Mouse (Mus musculus) heart, embryonic 16.5 days (tissue): ENCODE measurements around the gene Magi1. TPM values are rescaled to one million over a fixed set of nuclear protein-coding genes. Genes with fewer than 3 reads are reported as not detected.

Experiments
- ATAC-seq: fragments of 200-750 bp; cut with Nextera tagmentation; replicated peaks from 2 replicates; pipeline ENCODE4 v1.8.0; 2017; ENCODE audit warnings: moderate number of reproducible peaks; ENCODE audit not compliant: insufficient read depth, low FRiP score; ENCODE audit errors: extremely low read depth
- H3K27ac ChIP-seq: fragments of 300-500 bp; sonication (generic); 2 replicates; pipeline ENCODE4 v1.5.1; 2014; ENCODE audit warnings: mild to moderate bottlenecking, low read length, control low read depth, moderate library complexity
- H3K27me3 ChIP-seq: fragments of 300-500 bp; sonication (generic); 2 replicates; pipeline ENCODE4 v1.6.1; 2014; ENCODE audit warnings: low read length, mixed read lengths; ENCODE audit not compliant: control insufficient read depth, insufficient read depth
- H3K36me3 ChIP-seq: fragments of 300-500 bp; sonication (generic); 2 replicates; pipeline ENCODE4 v1.6.1; 2014; ENCODE audit not compliant: control insufficient read depth, insufficient read depth
- H3K4me1 ChIP-seq: fragments of 300-500 bp; sonication (generic); 2 replicates; pipeline ENCODE4 v1.6.1; 2014; ENCODE audit warnings: low read length, mixed read lengths; ENCODE audit not compliant: control insufficient read depth, insufficient read depth
- H3K4me2 ChIP-seq: fragments of 300-500 bp; sonication (generic); 2 replicates; pipeline ENCODE4 v1.6.1; 2014; ENCODE audit warnings: low read depth, mild to moderate bottlenecking, control low read depth, low read length
- H3K4me3 ChIP-seq: fragments of 300-500 bp; sonication (generic); 2 replicates; pipeline ENCODE4 v1.5.1; 2014; ENCODE audit warnings: mild to moderate bottlenecking, control low read depth, low read length
- H3K9ac ChIP-seq: fragments of 300-500 bp; sonication (generic); 2 replicates; pipeline ENCODE4 v1.6.1; 2014; ENCODE audit warnings: low read length, control low read depth
- H3K9me3 ChIP-seq: fragments of 300-500 bp; sonication (generic); replicated peaks from 2 replicates; pipeline ENCODE4 v1.6.1; 2016; ENCODE audit warnings: low read length; ENCODE audit not compliant: control insufficient read depth
- WGBS: fragments of 180-500 bp; shearing (Covaris S2); extraction: QIAGEN DNeasy Blood & Tissue Kit; methylation state at CpG from one replicate; pipeline ENCODE4 v1.1.7; 2014; 5-methylcytosine and 5-hydroxymethylcytosine counted together
- polyA plus RNA-seq: library from polyadenylated mRNA; unstranded; fragments of >200 nt; fragmentation: Nextera tagmentation; extraction: Ambion mirVana; gene quantifications from 2 replicates; pipeline ENCODE4 v1.2.1, GENCODE M21; 2015

Magi1 gene
- polyA plus RNA-seq, 1 experiment from 2014 or later: 6.3 TPM

DNA sequence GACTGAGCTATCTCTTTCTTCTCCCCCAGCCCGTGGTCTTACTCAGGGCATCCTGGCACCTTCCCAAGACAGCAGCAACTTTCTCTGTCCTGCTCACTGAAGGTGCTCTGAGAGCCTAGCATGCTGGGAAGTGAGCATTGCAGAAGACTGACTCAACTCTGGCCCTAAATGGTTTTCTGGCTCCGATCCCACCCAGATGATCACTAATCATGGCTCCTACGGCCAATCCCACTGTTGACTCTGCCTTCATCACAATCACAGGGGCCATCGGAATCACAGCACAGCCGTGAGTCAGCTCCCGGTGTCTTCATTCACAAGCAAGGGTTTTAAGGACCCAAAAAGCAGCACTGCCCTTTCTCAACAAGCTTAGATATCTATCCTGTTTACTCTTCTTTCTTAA lies 58.6 kb downstream of the Magi1 start:
- 0 out of 2 replicates have a peak overlapping the region, but pooled peaks have one; percentile 10 for H3K9ac ChIP-seq
- peak overlapping the region; percentile 26; the same call in 1 of the 2 replicates for H3K4me2 ChIP-seq
- ATAC-seq: peak; percentile 29; the same call in 1 of the 2 replicates

DNA sequence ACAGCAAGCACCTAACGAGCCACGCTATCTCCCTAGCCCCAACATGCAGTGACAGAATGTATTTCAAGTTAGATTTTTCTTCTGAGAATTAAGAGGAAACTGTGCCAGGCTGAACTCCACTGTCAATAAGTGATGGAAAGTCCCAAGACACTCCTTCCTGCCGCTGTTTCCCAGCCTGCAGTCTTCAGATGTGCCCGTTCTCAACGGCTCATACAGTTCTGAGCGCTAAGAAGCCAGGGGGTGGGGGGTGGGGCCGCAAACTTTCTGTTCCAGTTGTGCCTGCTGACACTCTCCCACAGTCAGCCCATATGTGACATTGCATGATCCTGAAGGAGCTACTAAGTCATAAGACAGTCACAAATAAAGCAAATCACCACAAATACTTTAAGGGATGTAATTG lies 61.5 kb downstream of the Magi1 start:
- Histone ChIP-seq H3K4me2 (no peak overlapping the region), H3K27ac (no peak overlapping the region), H3K9ac (no peak overlapping the region), H3K36me3 (no peaks in the 10 kb centered on the region), H3K4me1 (peaks cover 44% of the 10 kb centered on the region), H3K9me3 (no peaks in the 10 kb centered on the region), H3K27me3 (no peaks in the 10 kb centered on the region), H3K4me3 (no peak overlapping the region)
- no peak for ATAC-seq
- 37% methylated on average over 7 of the region's 7 CpGs for WGBS

More for the DNA sequence above, 58.6 kb downstream of the Magi1 start:
- Histone ChIP-seq H3K36me3 (no peaks in the 10 kb centered on the region), H3K4me1 (peaks cover 36% of the 10 kb centered on the region), H3K4me3 (no peak overlapping the region), H3K27me3 (no peaks in the 10 kb centered on the region), H3K9me3 (no peaks in the 10 kb centered on the region), H3K27ac (peak overlapping the region; percentile 51)
- 33% methylated on average over 6 of the region's 6 CpGs for WGBS

DNA sequence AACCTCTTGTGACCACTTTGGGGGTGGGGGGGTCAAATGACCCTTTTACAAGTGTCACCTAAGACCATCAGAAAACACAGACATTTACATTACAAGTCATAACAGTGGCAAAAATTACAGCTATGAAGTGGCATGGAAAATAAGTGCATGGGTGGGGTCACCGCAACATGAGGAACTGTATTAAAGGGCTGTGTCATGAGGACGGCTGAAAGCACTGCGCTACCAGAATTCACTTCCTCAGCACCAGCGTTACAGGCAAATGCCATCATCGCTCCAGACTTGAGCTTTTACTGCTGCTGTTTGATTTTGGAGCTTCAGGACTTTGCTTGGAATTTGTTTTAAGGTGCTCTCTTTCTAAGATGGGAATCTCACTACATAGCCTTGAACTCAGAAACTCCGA lies 62.0 kb downstream of the Magi1 start:
- no peak overlapping the region for H3K4me3 ChIP-seq
- no peaks in the 10 kb centered on the region for H3K27me3 ChIP-seq
- no peak overlapping the region for H3K9ac ChIP-seq
- H3K4me1 ChIP-seq: peaks cover 42% of the 10 kb centered on the region
- H3K4me2 ChIP-seq: no peak overlapping the region
- no peaks in the 10 kb centered on the region for H3K36me3 ChIP-seq
- WGBS: 76% methylated on average over 6 of the region's 6 CpGs
- no peaks in the 10 kb centered on the region for H3K9me3 ChIP-seq
- no peak for ATAC-seq
- H3K27ac ChIP-seq: no peak overlapping the region

DNA sequence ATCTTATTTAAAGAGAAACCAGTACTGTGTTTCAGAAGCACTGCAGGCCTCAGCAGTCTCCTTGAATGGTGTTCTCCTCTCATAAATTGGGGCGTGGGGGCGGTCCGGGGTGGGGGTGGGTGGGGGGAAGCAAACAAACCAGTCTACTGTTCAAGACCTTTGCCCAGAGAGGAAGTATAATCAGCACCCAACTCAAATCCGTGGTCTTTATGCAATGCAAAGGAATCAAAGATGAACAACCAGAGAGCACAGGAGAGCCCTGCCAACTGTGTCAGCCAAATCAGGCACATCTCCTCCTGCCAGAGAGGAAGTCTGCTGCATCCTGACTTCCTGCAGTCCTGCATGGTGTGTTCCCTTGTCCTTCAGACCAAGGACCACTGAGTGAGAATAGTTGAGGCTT lies 65.6 kb downstream of the Magi1 start:
- WGBS: 65% methylated on average over 4 of the region's 4 CpGs

DNA sequence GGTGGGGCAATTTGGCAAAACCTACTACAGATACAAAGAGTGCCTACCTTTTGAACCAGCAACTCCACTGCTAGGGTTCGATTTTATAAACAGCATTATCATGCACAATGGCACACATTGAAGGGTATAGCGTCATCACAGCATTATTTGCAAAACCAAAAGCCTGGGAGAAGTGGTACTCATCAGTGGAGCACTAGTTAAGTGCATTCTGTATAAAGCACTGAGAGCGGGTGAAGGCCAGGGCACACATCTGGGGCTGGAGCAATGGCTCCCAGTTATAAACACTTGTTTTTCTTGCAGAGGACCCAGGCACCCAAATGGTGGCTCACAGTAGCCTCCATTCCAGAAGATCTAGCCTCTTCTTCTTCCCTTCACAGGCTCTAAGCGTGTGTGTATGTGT lies 67.9 kb downstream of the Magi1 start:
- Histone ChIP-seq H3K4me2 (no peak overlapping the region), H3K4me3 (no peak overlapping the region), H3K27me3 (no peaks in the 10 kb centered on the region), H3K36me3 (no peaks in the 10 kb centered on the region), H3K27ac (peak overlapping the region; percentile 89), H3K4me1 (peaks cover 29% of the 10 kb centered on the region), H3K9me3 (no peaks in the 10 kb centered on the region), H3K9ac (no peak overlapping the region)
- 78% methylated on average over 4 of the region's 4 CpGs for WGBS
- no peak for ATAC-seq

More for the DNA sequence above, 65.6 kb downstream of the Magi1 start:
- Histone ChIP-seq H3K4me2 (no peak overlapping the region), H3K9ac (no peak overlapping the region), H3K4me1 (peaks cover 39% of the 10 kb centered on the region), H3K4me3 (no peak overlapping the region), H3K9me3 (no peaks in the 10 kb centered on the region), H3K36me3 (no peaks in the 10 kb centered on the region), H3K27ac (no peak overlapping the region), H3K27me3 (no peaks in the 10 kb centered on the region)
- ATAC-seq: no peak

DNA sequence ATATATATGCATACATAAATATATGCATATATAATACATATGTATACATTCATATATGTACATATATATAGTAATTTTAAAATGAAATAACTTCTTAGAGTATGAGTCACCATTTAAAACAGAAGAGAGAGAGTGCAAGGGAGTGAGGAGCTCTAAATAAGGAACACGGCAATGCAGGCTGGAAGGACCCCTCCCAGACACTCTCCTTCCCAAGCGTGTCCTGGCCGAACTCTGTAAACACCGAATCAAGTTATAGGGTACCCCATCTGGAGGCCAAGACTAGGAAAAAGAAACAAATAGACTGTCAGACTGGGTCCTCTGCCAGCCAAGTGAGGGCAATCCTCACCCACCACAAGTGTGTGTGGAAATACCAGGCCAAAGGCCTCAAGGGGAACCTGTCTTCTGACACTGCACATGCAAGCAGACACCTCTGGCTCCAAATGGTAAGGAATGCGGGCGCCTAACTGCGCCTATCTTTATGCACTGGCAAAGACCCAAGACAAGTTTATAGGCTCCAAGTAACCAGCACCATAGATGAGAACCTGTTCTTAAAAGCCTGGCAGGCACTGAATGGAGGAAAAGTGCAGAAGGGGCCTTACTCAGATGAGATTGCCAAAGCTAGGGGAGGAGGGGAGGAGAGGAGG lies 68.7 kb downstream of the Magi1 start:
- no peak overlapping the region for H3K9ac ChIP-seq
- H3K27me3 ChIP-seq: no peaks in the 10 kb centered on the region
- peak overlapping the region; percentile 29; the same call in 1 of the 2 replicates for H3K4me2 ChIP-seq
- peak; percentile 84 for ATAC-seq
- WGBS: 34% methylated on average over 7 of the region's 7 CpGs
- no peaks in the 10 kb centered on the region for H3K36me3 ChIP-seq
- H3K4me1 ChIP-seq: peaks cover 29% of the 10 kb centered on the region
- H3K9me3 ChIP-seq: no peaks in the 10 kb centered on the region
- no peak overlapping the region for H3K4me3 ChIP-seq
- peak overlapping the region; percentile 89 for H3K27ac ChIP-seq

DNA sequence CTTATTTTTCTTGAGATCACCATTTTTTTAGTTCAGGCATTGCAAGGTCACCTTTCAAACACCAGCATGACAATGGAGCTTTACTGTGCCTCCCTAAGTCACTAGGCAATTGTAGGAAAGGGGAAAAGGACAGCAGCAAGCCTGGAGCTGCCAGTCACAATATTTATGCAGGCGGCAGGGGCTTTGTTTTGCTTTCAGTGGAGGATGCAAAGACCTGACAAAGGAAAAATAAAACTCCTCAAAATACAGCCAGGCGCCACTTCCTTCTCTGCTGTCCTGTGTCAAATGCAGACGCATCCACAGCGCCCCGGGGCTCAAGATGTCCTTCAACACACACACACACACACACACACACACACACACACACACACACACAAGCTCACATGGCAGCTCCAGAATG lies 77.8 kb downstream of the Magi1 start:
- no peaks in the 10 kb centered on the region for H3K27me3 ChIP-seq
- ATAC-seq: no peak
- H3K4me1 ChIP-seq: peaks cover 53% of the 10 kb centered on the region
- H3K9ac ChIP-seq: no peak overlapping the region
- 0 out of 2 replicates have a peak overlapping the region, but pooled peaks have one; percentile 5 for H3K4me2 ChIP-seq
- H3K27ac ChIP-seq: peak overlapping the region; percentile 1
- 29% methylated on average over 5 of the region's 5 CpGs for WGBS
- H3K4me3 ChIP-seq: no peak overlapping the region
- H3K36me3 ChIP-seq: no peaks in the 10 kb centered on the region
- H3K9me3 ChIP-seq: no peaks in the 10 kb centered on the region

DNA sequence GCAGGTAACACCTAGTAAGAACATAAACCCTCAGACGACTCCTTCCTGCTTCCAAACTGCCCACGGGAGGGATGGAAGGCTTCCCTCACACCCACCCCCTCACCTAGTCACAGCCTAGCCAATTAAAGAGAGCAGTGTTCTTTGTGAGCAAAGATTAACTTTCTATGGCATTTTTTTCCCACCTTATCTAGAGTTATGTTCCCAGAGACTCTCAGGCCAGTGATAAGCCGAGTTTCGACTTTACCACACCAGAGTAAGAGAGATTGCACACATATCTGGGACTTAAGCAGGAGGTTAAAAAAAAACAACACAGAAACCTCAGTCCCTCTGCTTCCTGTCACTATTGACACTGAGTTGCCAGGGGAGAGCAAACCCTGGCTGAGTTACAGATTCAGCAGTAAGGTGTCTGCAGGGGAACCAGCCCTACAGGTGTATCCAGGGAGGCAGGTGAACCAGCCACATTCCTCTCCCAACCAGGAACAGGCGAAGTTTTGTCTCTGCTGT lies 80.0 kb downstream of the Magi1 start:
- 0 out of 2 replicates have a peak overlapping the region, but pooled peaks have one; percentile 13 for H3K9ac ChIP-seq
- no peaks in the 10 kb centered on the region for H3K36me3 ChIP-seq
- WGBS: 8% methylated on average over 5 of the region's 5 CpGs
- H3K27me3 ChIP-seq: no peaks in the 10 kb centered on the region
- peaks cover 59% of the 10 kb centered on the region for H3K4me1 ChIP-seq
- H3K4me2 ChIP-seq: peak overlapping the region; percentile 1
- H3K4me3 ChIP-seq: no peak overlapping the region
- no peak for ATAC-seq
- no peaks in the 10 kb centered on the region for H3K9me3 ChIP-seq
- H3K27ac ChIP-seq: peak overlapping the region; percentile 61

DNA sequence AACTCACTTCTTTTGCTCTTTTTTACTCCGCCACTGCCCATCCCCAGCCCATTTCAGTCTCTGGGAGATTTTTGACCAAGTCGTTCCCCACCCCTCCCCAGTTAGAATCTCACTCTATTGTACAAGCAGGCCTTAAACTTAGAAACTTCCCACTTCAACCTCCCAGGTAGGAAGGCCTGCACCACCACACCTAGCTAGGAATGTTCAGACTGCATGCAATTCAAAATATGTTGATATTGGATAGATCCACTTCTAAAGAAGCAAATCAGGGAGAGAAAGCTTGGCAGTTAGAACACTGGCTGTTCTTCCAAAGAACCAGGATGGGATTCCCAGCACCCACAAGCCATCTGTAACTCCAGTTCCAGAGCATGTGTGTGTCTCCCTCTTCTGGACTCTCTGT lies 81.8 kb downstream of the Magi1 start:
- Histone ChIP-seq H3K9ac (no peak overlapping the region), H3K4me2 (no peak overlapping the region), H3K36me3 (no peaks in the 10 kb centered on the region), H3K4me3 (no peak overlapping the region), H3K4me1 (peaks cover 52% of the 10 kb centered on the region), H3K9me3 (no peaks in the 10 kb centered on the region), H3K27me3 (no peaks in the 10 kb centered on the region), H3K27ac (no peak overlapping the region)
- 92% methylated on average over 2 of the region's 2 CpGs for WGBS
- no peak for ATAC-seq
